Mouse (Mus musculus) E14TG2a.4 (cell line): ENCODE results near the gene Kcne2.

ENCODE experiments used
- H3K27me3 ChIP-seq: 2 replicates; pipeline ENCODE4 v1.6.1; 2014; ENCODE audit warnings: low read length, control low read depth; ENCODE audit not compliant: insufficient read depth
- H3K36me3 ChIP-seq: 2 replicates; pipeline ENCODE4 v1.6.1; 2014; ENCODE audit warnings: low read length, control low read depth; ENCODE audit not compliant: insufficient read depth
- H3K4me1 ChIP-seq: replicated peaks from 2 replicates; pipeline ENCODE4 v1.6.1; 2014; ENCODE audit warnings: low read depth, low read length, control low read depth
- H3K4me3 ChIP-seq: replicated peaks from 2 replicates; pipeline ENCODE4 v1.5.1; 2014; ENCODE audit warnings: mild to moderate bottlenecking, low read length
- H3K9me3 ChIP-seq: 2 replicates; pipeline ENCODE4 v1.6.1; 2014; ENCODE audit warnings: low read length, control low read depth
- CTCF ChIP-seq: conservative IDR thresholded peaks from 2 replicates; pipeline ENCODE4 v1.5.1; 2014; ENCODE audit warnings: low read length
- NANOG ChIP-seq: IDR thresholded peaks from 2 replicates; pipeline ENCODE4 v1.6.1; 2014; ENCODE audit warnings: borderline replicate concordance, low read length, mixed read lengths
- POU5F1 ChIP-seq: IDR thresholded peaks from 2 replicates; pipeline ENCODE4 v1.6.1; 2014; ENCODE audit warnings: low read length, borderline replicate concordance

Kcne2 gene

DNA sequence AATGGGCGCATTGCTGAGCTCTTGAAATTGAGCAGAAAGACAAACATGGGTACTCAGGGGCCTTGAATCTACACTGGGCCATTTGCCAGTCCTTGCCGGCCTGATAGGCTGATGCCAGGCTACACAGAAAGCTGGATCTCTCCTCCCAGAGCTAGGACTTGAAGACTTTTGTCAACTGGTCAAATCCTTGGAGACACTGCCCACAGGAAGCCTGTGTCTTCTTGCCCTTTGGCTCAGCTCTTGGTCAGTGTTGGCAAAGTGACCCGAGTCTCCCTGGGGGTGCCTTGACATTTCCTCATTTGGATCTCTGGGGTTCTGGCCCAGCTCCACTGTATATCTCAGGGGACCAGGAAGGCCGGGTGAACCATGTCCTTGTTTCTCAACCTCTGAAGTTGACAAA, 16.7 kb upstream of the Kcne2 start:
- Histone ChIP-seq H3K9me3 (peaks cover 9% of the 10 kb centered on the region), H3K36me3 (no peaks in the 10 kb centered on the region), H3K4me3 (no peak overlapping the region), H3K4me1 (no peaks in the 10 kb centered on the region), H3K27me3 (peaks cover 4% of the 10 kb centered on the region; the same call in 1 of the 2 replicates)
- no peak for TF ChIP-seq CTCF
- TF ChIP-seq NANOG, result no peak
- no peak for TF ChIP-seq POU5F1

DNA sequence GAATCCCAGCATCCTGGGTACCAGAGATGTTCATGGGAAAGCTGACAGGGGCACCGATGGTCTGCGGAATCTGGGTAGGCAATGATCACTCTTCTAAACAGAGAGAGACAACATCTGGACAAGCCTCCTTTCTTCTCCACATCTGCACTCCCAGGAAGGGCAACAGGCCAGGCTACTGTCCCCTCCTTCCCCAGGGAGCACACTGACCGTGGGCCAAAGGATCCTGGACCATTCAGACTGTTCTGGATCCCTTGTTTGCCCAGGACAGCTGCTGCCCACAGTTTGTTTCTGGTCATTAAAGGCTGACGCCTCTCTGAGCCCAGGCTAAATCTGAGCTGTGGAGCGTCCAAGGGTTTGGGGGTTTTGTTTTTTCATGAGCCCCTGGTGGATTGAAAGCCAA, 9.5 kb upstream of the Kcne2 start:
- H3K4me1 ChIP-seq, result no peaks in the 10 kb centered on the region
- TF ChIP-seq POU5F1 (no peak), CTCF (no peak), NANOG (no peak)
- H3K36me3 ChIP-seq, result no peaks in the 10 kb centered on the region
- no peak overlapping the region for H3K4me3 ChIP-seq
- H3K27me3 ChIP-seq, result peaks cover 9% of the 10 kb centered on the region; the same call in 1 of the 2 replicates
- H3K9me3 ChIP-seq, result peaks cover 5% of the 10 kb centered on the region

DNA sequence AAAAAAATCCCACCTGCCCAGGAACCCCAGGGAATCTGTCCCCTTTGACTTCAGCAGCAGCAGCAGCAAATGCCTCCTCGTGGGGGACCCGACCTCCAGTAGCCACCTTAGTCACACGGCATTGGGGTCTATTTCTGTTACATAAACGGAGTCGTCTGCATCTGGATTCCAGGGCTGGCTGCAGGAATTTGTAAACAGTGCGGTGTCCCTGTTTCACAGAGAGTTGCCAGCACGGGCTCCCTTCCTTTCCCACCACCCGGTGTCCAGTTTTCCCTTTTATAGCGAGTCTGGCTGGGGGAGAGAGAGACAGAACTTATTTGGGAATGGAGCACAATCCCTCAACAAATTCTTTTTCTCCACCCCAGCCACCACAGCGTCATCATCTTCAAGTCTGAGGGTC, 7.1 kb upstream of the Kcne2 start:
- no peaks in the 10 kb centered on the region for H3K9me3 ChIP-seq
- H3K4me3 ChIP-seq, result no peak overlapping the region
- H3K27me3 ChIP-seq, result peaks cover 9% of the 10 kb centered on the region; the same call in 1 of the 2 replicates
- H3K4me1 ChIP-seq, result no peaks in the 10 kb centered on the region
- no peaks in the 10 kb centered on the region for H3K36me3 ChIP-seq
- TF ChIP-seq CTCF, result no peak
- no peak for TF ChIP-seq POU5F1

DNA sequence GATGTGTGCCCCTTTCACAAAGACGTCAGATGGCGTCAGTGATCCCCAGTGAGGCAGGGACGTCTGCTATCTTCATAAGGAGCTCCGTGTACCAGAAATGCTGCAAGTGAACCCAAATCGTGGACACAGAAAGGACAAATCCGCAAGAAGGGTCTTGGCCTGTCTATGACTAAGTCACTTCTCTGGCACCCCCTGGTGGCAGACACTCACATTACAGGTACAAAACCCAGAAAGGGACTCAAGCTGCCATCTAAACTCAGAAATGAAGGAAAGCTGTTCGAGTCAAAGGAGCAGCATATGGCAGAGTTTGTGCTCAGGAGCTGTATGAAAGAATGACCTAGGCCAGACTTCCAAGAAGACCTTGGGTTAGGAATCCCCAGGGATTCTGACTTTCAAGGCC, 5.6 kb upstream of the Kcne2 start:
- TF ChIP-seq POU5F1 (no peak), CTCF (peak; percentile 65), NANOG (no peak)

DNA sequence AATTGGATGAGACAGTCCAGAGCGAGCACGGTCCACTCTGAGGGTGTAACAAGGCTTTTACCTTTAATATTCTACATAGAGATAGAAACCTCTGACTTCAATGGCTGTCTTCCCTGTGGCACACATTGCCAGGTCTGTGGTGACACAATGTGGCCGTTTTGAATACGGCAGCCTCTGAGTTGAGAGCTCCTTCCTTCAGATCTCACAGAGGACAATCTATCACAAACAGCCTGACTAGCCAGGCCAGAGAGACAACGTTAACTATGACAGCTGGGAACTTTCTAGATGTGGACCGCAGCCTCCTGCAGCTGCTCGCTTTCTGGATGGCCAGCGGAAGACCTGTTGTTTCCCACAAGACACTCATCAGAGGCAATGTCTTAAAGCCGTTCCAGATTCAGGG, 3.4 kb upstream of the Kcne2 start:
- Histone ChIP-seq H3K4me1 (peaks cover 16% of the 10 kb centered on the region), H3K9me3 (no peaks in the 10 kb centered on the region)
- no peak for TF ChIP-seq CTCF
- no peak for TF ChIP-seq NANOG
- no peak for TF ChIP-seq POU5F1

More for the DNA sequence above, 5.6 kb upstream of the Kcne2 start:
- H3K36me3 ChIP-seq, result no peaks in the 10 kb centered on the region
- peaks cover 9% of the 10 kb centered on the region; the same call in 1 of the 2 replicates for H3K27me3 ChIP-seq
- no peaks in the 10 kb centered on the region for H3K9me3 ChIP-seq
- no peaks in the 10 kb centered on the region for H3K4me1 ChIP-seq
- no peak overlapping the region for H3K4me3 ChIP-seq

DNA sequence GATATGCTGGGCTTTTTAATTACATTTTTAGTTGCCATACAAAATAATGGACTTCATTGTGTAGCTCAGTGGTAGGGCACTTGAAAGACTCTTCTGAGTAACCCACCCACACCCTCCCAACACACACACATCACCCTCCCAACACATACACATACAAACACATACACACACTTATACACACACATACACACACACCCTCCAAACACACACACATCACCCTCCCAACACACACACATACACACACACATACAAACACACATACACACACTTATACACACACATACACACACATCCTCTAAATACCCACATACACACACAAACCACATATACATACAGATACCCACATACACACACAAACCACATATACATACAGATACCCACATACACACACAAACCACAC, 2.1 kb upstream of the Kcne2 start:
- Histone ChIP-seq H3K36me3 (no peaks in the 10 kb centered on the region), H3K4me3 (no peak overlapping the region), H3K9me3 (no peaks in the 10 kb centered on the region), H3K27me3 (no peaks in the 10 kb centered on the region; the same call in 1 of the 2 replicates), H3K4me1 (peaks cover 26% of the 10 kb centered on the region)
- TF ChIP-seq POU5F1, result no peak
- TF ChIP-seq CTCF, result no peak
- TF ChIP-seq NANOG, result no peak

More for the DNA sequence above, 3.4 kb upstream of the Kcne2 start:
- H3K36me3 ChIP-seq, result no peaks in the 10 kb centered on the region
- H3K27me3 ChIP-seq, result peaks cover 5% of the 10 kb centered on the region; the same call in 1 of the 2 replicates
- H3K4me3 ChIP-seq, result no peak overlapping the region

DNA sequence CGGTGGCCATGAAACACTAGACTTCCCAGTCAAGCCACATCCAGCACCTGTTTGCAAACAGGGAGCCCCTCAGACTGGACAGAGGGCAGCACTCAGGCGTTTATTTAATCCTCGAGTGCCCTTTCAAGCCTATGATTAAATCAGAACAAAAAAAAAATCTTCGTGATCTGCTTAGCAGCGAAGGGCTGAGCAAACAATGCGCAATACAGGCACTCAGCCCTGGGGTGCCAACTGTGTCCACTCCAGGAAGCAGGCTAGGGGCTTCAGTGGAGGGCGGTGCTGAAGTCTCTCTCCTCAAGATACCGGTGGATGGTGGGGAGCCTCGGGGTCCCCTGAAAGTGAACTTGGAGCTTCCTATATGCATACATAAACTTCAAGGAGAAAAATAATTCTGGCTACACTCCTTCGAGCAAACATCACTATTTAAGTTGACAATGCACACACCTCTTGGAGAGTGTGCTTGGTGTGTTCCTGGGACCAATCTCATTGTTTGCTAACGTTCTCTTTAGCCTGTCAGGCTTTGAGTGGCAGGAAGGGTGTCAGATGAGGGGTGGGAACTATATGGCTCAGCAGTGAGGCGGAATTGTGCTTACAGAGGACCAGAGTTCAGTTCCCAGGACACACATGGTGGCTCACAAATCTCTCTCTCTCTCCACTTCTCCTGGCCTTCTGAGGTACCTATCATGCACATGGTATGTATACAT, 2.2 kb downstream of the Kcne2 start:
- Histone ChIP-seq H3K9me3 (no peaks in the 10 kb centered on the region), H3K4me3 (no peak overlapping the region), H3K36me3 (no peaks in the 10 kb centered on the region), H3K4me1 (peaks cover 26% of the 10 kb centered on the region), H3K27me3 (peaks cover 4% of the 10 kb centered on the region)
- no peak for TF ChIP-seq NANOG
- TF ChIP-seq CTCF, result no peak
- TF ChIP-seq POU5F1, result no peak

DNA sequence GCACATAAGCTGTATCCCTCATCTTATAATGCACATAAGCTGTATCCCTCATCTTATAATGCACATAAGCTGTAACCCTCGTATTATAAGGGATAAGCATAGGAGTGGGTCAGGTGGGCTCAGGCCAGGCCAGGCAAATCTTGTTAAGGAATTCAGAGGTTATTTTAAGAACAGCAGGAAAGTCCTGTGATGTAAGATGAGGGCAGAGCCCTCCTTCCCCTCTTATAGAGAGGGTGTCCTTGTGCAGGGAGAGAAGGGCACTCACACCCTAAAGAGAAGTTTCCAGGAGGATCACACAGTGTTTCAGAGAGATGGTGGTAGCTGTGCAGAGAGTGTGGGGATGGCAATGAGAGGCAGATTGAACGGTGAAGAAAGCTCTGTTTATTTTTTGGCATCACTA, 3.1 kb downstream of the Kcne2 start:
- no peak for TF ChIP-seq POU5F1
- TF ChIP-seq CTCF, result no peak
- TF ChIP-seq NANOG, result no peak
- peaks cover 4% of the 10 kb centered on the region for H3K27me3 ChIP-seq
- no peaks in the 10 kb centered on the region for H3K36me3 ChIP-seq
- H3K9me3 ChIP-seq, result no peaks in the 10 kb centered on the region
- peaks cover 31% of the 10 kb centered on the region for H3K4me1 ChIP-seq
- H3K4me3 ChIP-seq, result no peak overlapping the region
